Mouse (Mus musculus) liver, embryonic 16.5 days (tissue): ENCODE measurements around the gene Gm49630. TPM values are rescaled to one million over a fixed set of nuclear protein-coding genes. Genes with fewer than 3 reads are reported as not detected.
"Not testable (repeated sequence)": the region's sequence is repeated elsewhere in the genome, so short reads cannot be mapped to it uniquely, and the experiment has no call there.

Source experiments
- ATAC-seq: fragments of 200-750 bp; cut with Nextera tagmentation; 2 replicates; pipeline ENCODE4 v1.8.0; 2017; ENCODE audit warnings: low read depth, mild to moderate bottlenecking, moderate number of reproducible peaks, moderate library complexity
- H3K27ac ChIP-seq: fragments of 300-500 bp; sonication (generic); 2 replicates; pipeline ENCODE4 v1.5.1; 2014; ENCODE audit warnings: mild to moderate bottlenecking, low read length
- H3K27me3 ChIP-seq: fragments of 300-500 bp; sonication (generic); 2 replicates; pipeline ENCODE4 v1.6.1; 2014; ENCODE audit warnings: low read depth, low read length, mixed read lengths; ENCODE audit not compliant: control insufficient read depth, insufficient read depth
- H3K36me3 ChIP-seq: fragments of 300-500 bp; sonication (generic); 2 replicates; pipeline ENCODE4 v1.6.1; 2014; ENCODE audit warnings: mild to moderate bottlenecking; ENCODE audit not compliant: control insufficient read depth, insufficient read depth
- H3K4me1 ChIP-seq: fragments of 300-500 bp; sonication (generic); 2 replicates; pipeline ENCODE4 v1.6.1; 2014; ENCODE audit warnings: low read depth, low read length, mixed read lengths; ENCODE audit not compliant: control insufficient read depth
- H3K4me2 ChIP-seq: fragments of 300-500 bp; sonication (generic); 2 replicates; pipeline ENCODE4 v1.6.1; 2014; ENCODE audit warnings: low read depth, low read length, mixed read lengths
- H3K4me3 ChIP-seq: fragments of 300-500 bp; sonication (generic); 2 replicates; pipeline ENCODE4 v1.5.1; 2014; ENCODE audit warnings: low read depth, mild to moderate bottlenecking, low read length
- H3K9ac ChIP-seq: fragments of 300-500 bp; sonication (generic); 2 replicates; pipeline ENCODE4 v1.6.1; 2014; ENCODE audit warnings: low read depth, low read length
- H3K9me3 ChIP-seq: fragments of 300-500 bp; sonication (generic); replicated peaks from 2 replicates; pipeline ENCODE4 v1.6.1; 2016; ENCODE audit warnings: low read length; ENCODE audit not compliant: control insufficient read depth
- WGBS: fragments of 180-500 bp; shearing (Covaris S2); extraction: QIAGEN DNeasy Blood & Tissue Kit; methylation state at CpG from one replicate; pipeline ENCODE4 v1.1.7; 2014; ENCODE audit not compliant: insufficient replicate concordance; 5-methylcytosine and 5-hydroxymethylcytosine counted together
- polyA plus RNA-seq: library from polyadenylated mRNA; unstranded; fragments of >200 nt; fragmentation: Nextera tagmentation; extraction: Ambion mirVana; gene quantifications from 2 replicates; pipeline ENCODE4 v1.2.1, GENCODE M21; 2015

Gene Gm49630
- polyA plus RNA-seq, 1 experiment from 2014 or later: not detected

GRCm38 (mm10) chr17:7376951-7377700, 5.3 kb upstream of the Gm49630 start:
- H3K9me3 ChIP-seq, H3K4me2 ChIP-seq, H3K4me1 ChIP-seq, H3K36me3 ChIP-seq, ATAC-seq, H3K4me3 ChIP-seq, H3K27ac ChIP-seq, H3K9ac ChIP-seq, H3K27me3 ChIP-seq: not testable (repeated sequence)
- WGBS: 92% methylated on average over 1 of the region's 3 CpGs

- H3K4me1 ChIP-seq, H3K9me3 ChIP-seq, H3K27ac ChIP-seq, H3K36me3 ChIP-seq, H3K4me3 ChIP-seq, H3K27me3 ChIP-seq, ATAC-seq, H3K9ac ChIP-seq, H3K4me2 ChIP-seq: not testable (repeated sequence)
- WGBS: 56% methylated on average over 6 of the region's 6 CpGs
Measured at GRCm38 (mm10) chr17:7369401-7369800, 2.4 kb downstream of the Gm49630 start.

- not testable (repeated sequence) for H3K4me2 ChIP-seq, H3K27me3 ChIP-seq, H3K9me3 ChIP-seq, H3K4me1 ChIP-seq, ATAC-seq, H3K36me3 ChIP-seq, H3K4me3 ChIP-seq, H3K9ac ChIP-seq, H3K27ac ChIP-seq
- 37% methylated on average over 5 of the region's 7 CpGs for WGBS
Measured at GRCm38 (mm10) chr17:7366676-7367374, 5.0 kb downstream of the Gm49630 start.

DNA sequence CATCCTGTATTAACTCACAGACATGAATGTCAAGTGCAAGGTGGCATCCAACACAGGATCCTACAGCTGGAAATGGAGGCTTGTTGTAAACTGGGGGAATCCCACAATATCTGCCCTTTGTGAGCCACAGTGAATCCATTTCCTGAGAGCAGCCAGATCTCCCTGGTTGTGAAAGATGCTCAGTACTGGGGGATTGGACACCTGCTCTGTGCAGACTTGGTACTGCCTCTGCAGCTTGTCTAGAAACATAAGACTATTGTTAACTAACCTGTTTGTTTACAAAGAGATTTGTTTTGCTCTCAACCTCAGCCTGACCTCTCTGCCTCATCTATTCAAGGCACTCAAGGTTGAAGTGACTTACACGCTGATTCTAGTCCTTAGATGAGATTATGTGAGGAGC, 5.5 kb downstream of the Gm49630 start:
- H3K36me3 ChIP-seq, H3K4me3 ChIP-seq, H3K9ac ChIP-seq, H3K9me3 ChIP-seq, H3K27me3 ChIP-seq, H3K27ac ChIP-seq, ATAC-seq, H3K4me1 ChIP-seq, H3K4me2 ChIP-seq: not testable (repeated sequence)
- WGBS: no CpG with 5 or more reads among the region's 1 CpGs

DNA sequence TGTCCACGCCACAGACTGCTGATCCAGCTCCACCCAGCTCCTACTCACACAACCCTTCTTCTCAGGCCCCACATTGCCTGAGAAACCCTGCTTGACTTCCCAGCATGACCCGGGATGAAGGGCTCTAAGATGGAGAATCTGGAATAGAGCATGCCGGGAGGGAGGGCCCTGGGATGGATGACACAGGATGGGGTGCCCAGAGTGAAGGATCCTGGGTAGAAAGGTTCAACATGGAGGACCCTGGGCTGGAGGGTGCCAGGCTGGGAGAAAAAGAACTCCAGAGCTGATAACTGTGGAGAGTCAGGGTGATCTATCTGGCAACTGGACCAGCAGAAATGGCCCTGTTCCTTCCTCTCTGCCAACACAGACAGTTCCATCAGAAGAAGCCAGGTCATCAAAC, 6.2 kb downstream of the Gm49630 start:
- not testable (repeated sequence) for H3K9me3 ChIP-seq, H3K4me2 ChIP-seq, H3K4me1 ChIP-seq, ATAC-seq, H3K27ac ChIP-seq, H3K4me3 ChIP-seq, H3K27me3 ChIP-seq, H3K36me3 ChIP-seq, H3K9ac ChIP-seq
- no CpG with 5 or more reads among the region's 3 CpGs for WGBS

GRCm38 (mm10) chr17:7360749-7361465, 10.9 kb downstream of the Gm49630 start:
- not testable (repeated sequence) for H3K36me3 ChIP-seq, H3K27ac ChIP-seq, ATAC-seq, H3K9ac ChIP-seq, H3K9me3 ChIP-seq, H3K4me1 ChIP-seq, H3K27me3 ChIP-seq, H3K4me3 ChIP-seq, H3K4me2 ChIP-seq
- 60% methylated on average over 9 of the region's 9 CpGs for WGBS

- H3K4me3 ChIP-seq, H3K27me3 ChIP-seq, ATAC-seq, H3K36me3 ChIP-seq, H3K9ac ChIP-seq, H3K9me3 ChIP-seq, H3K4me2 ChIP-seq, H3K27ac ChIP-seq, H3K4me1 ChIP-seq: not testable (repeated sequence)
- 65% methylated on average over 4 of the region's 4 CpGs for WGBS
Measured at GRCm38 (mm10) chr17:7359806-7360205, 12.0 kb downstream of the Gm49630 start.

GRCm38 (mm10) chr17:7352596-7352995, 19.2 kb downstream of the Gm49630 start, which contains the start of gene Ttll2:
Gene Ttll2 (minus strand): TSS chr17:7352696.
- not testable (repeated sequence) for H3K9me3 ChIP-seq, H3K4me3 ChIP-seq, H3K4me2 ChIP-seq, H3K36me3 ChIP-seq, H3K4me1 ChIP-seq, H3K9ac ChIP-seq, H3K27ac ChIP-seq, ATAC-seq, H3K27me3 ChIP-seq
- no CpG with 5 or more reads among the region's 1 CpGs for WGBS

- H3K27me3 ChIP-seq, H3K4me3 ChIP-seq, H3K27ac ChIP-seq, H3K4me2 ChIP-seq, ATAC-seq, H3K9me3 ChIP-seq, H3K9ac ChIP-seq, H3K4me1 ChIP-seq, H3K36me3 ChIP-seq: not testable (repeated sequence)
- WGBS: 55% methylated on average over 2 of the region's 3 CpGs
Measured at GRCm38 (mm10) chr17:7348765-7349164, 23.0 kb downstream of the Gm49630 start.
